Mouse (Mus musculus): Measurements from ENCODE around the gene Irf7.
"Not testable (repeated sequence)": the region's sequence is repeated elsewhere in the genome, so short reads cannot be mapped to it uniquely, and the experiment has no call there.

Irf7 gene

GRCm38 (mm10) chr7:141263640-141264039 lies 2.6 kb downstream of the Irf7 start:
- DNase-seq (ENCODE audit: low read depth, low spot score): no peak
- H3K36me3 ChIP-seq (ENCODE audit: control insufficient read depth, insufficient read depth, low read length, poor library complexity, severe bottlenecking): peaks cover 24% of the 10 kb centered on the region
- no peaks in the 10 kb centered on the region for H3K27me3 ChIP-seq (ENCODE audit: control insufficient read depth, insufficient read depth, low read length, poor library complexity, severe bottlenecking)

- no peaks in the 10 kb centered on the region for H3K27me3 ChIP-seq (ENCODE audit: control insufficient read depth, insufficient read depth, low read length, poor library complexity, severe bottlenecking)
- DNase-seq (ENCODE audit: low read depth, low spot score): no peak
- peaks cover 25% of the 10 kb centered on the region for H3K36me3 ChIP-seq (ENCODE audit: control insufficient read depth, insufficient read depth, low read length, poor library complexity, severe bottlenecking)
Measured at GRCm38 (mm10) chr7:141261480-141261879, 4.8 kb downstream of the Irf7 start.

GRCm38 (mm10) chr7:141256159-141256558 lies 10.1 kb downstream of the Irf7 start:
- no peak for DNase-seq (ENCODE audit: low read depth, low spot score)
- Histone ChIP-seq H3K27me3 (ENCODE audit: control insufficient read depth, insufficient read depth, low read length, poor library complexity, severe bottlenecking) (no peaks in the 10 kb centered on the region), H3K36me3 (ENCODE audit: control insufficient read depth, insufficient read depth, low read length, poor library complexity, severe bottlenecking) (peaks cover 32% of the 10 kb centered on the region)

- DNase-seq (ENCODE audit: low read depth, low spot score); H3K27me3 ChIP-seq (ENCODE audit: control insufficient read depth, insufficient read depth, low read length, poor library complexity, severe bottlenecking): not testable (repeated sequence)
- peaks cover 17% of the 10 kb centered on the region for H3K36me3 ChIP-seq (ENCODE audit: control insufficient read depth, insufficient read depth, low read length, poor library complexity, severe bottlenecking)
Measured at GRCm38 (mm10) chr7:141250486-141250885, 15.8 kb downstream of the Irf7 start.

GRCm38 (mm10) chr7:141231551-141231950 lies 34.7 kb downstream of the Irf7 start:
- no peak for DNase-seq (ENCODE audit: low read depth, low spot score)
- Histone ChIP-seq H3K27me3 (ENCODE audit: control insufficient read depth, insufficient read depth, low read length, poor library complexity, severe bottlenecking) (no peaks in the 10 kb centered on the region), H3K36me3 (ENCODE audit: control insufficient read depth, insufficient read depth, low read length, poor library complexity, severe bottlenecking) (peaks cover 6% of the 10 kb centered on the region)

GRCm38 (mm10) chr7:141231111-141231510 lies 35.2 kb downstream of the Irf7 start:
- no peak for DNase-seq (ENCODE audit: low read depth, low spot score)
- peaks cover 6% of the 10 kb centered on the region for H3K36me3 ChIP-seq (ENCODE audit: control insufficient read depth, insufficient read depth, low read length, poor library complexity, severe bottlenecking)
- H3K27me3 ChIP-seq (ENCODE audit: control insufficient read depth, insufficient read depth, low read length, poor library complexity, severe bottlenecking): no peaks in the 10 kb centered on the region

- H3K36me3 ChIP-seq (ENCODE audit: control insufficient read depth, insufficient read depth, low read length, poor library complexity, severe bottlenecking): peaks cover 4% of the 10 kb centered on the region
- no peak for DNase-seq (ENCODE audit: low read depth, low spot score)
- H3K27me3 ChIP-seq (ENCODE audit: control insufficient read depth, insufficient read depth, low read length, poor library complexity, severe bottlenecking): no peaks in the 10 kb centered on the region
Measured at GRCm38 (mm10) chr7:141230570-141230969, 35.7 kb downstream of the Irf7 start.

- DNase-seq (ENCODE audit: low read depth, low spot score): no peak
- no peaks in the 10 kb centered on the region for H3K27me3 ChIP-seq (ENCODE audit: control insufficient read depth, insufficient read depth, low read length, poor library complexity, severe bottlenecking)
- peaks cover 4% of the 10 kb centered on the region for H3K36me3 ChIP-seq (ENCODE audit: control insufficient read depth, insufficient read depth, low read length, poor library complexity, severe bottlenecking)
Measured at GRCm38 (mm10) chr7:141229702-141230101, 36.6 kb downstream of the Irf7 start.

- H3K27me3 ChIP-seq (ENCODE audit: control insufficient read depth, insufficient read depth, low read length, poor library complexity, severe bottlenecking): no peaks in the 10 kb centered on the region; the same call in 1 of the 2 replicates
- peaks cover 4% of the 10 kb centered on the region for H3K36me3 ChIP-seq (ENCODE audit: control insufficient read depth, insufficient read depth, low read length, poor library complexity, severe bottlenecking)
- DNase-seq (ENCODE audit: low read depth, low spot score): peak; percentile 94
Measured at GRCm38 (mm10) chr7:141228279-141229067, 37.8 kb downstream of the Irf7 start, which contains the start of gene Phrf1. Gene Phrf1, plus strand, starts transcription at chr7:141228784.

GRCm38 (mm10) chr7:141227796-141228195 lies 38.5 kb downstream of the Irf7 start:
- peaks cover under 1% of the 10 kb centered on the region for H3K36me3 ChIP-seq (ENCODE audit: control insufficient read depth, insufficient read depth, low read length, poor library complexity, severe bottlenecking)
- no peak for DNase-seq (ENCODE audit: low read depth, low spot score)
- H3K27me3 ChIP-seq (ENCODE audit: control insufficient read depth, insufficient read depth, low read length, poor library complexity, severe bottlenecking): no peaks in the 10 kb centered on the region; the same call in 1 of the 2 replicates

- peak; percentile 31 for DNase-seq (ENCODE audit: low read depth, low spot score)
- H3K27me3 ChIP-seq (ENCODE audit: control insufficient read depth, insufficient read depth, low read length, poor library complexity, severe bottlenecking): no peaks in the 10 kb centered on the region; the same call in 1 of the 2 replicates
- no peaks in the 10 kb centered on the region; the same call in 1 of the 2 replicates for H3K36me3 ChIP-seq (ENCODE audit: control insufficient read depth, insufficient read depth, low read length, poor library complexity, severe bottlenecking)
Measured at GRCm38 (mm10) chr7:141226535-141226934, 39.7 kb downstream of the Irf7 start.

GRCm38 (mm10) chr7:141222696-141223215 lies 43.5 kb downstream of the Irf7 start:
- Histone ChIP-seq H3K27me3 (ENCODE audit: control insufficient read depth, insufficient read depth, low read length, poor library complexity, severe bottlenecking) (no peaks in the 10 kb centered on the region; the same call in 1 of the 2 replicates), H3K36me3 (ENCODE audit: control insufficient read depth, insufficient read depth, low read length, poor library complexity, severe bottlenecking) (no peaks in the 10 kb centered on the region)
- no peak for DNase-seq (ENCODE audit: low read depth, low spot score)

GRCm38 (mm10) chr7:141222126-141222467 lies 44.2 kb downstream of the Irf7 start:
- Histone ChIP-seq H3K27me3 (ENCODE audit: control insufficient read depth, insufficient read depth, low read length, poor library complexity, severe bottlenecking) (no peaks in the 10 kb centered on the region; the same call in 1 of the 2 replicates), H3K36me3 (ENCODE audit: control insufficient read depth, insufficient read depth, low read length, poor library complexity, severe bottlenecking) (no peaks in the 10 kb centered on the region)
- DNase-seq (ENCODE audit: low read depth, low spot score): no peak

- Histone ChIP-seq H3K36me3 (ENCODE audit: control insufficient read depth, insufficient read depth, low read length, poor library complexity, severe bottlenecking) (no peaks in the 10 kb centered on the region), H3K27me3 (ENCODE audit: control insufficient read depth, insufficient read depth, low read length, poor library complexity, severe bottlenecking) (no peaks in the 10 kb centered on the region; the same call in 1 of the 2 replicates)
- peak; percentile 93 for DNase-seq (ENCODE audit: low read depth, low spot score)
Measured at GRCm38 (mm10) chr7:141221249-141222125, 44.8 kb downstream of the Irf7 start.

- H3K36me3 ChIP-seq (ENCODE audit: control insufficient read depth, insufficient read depth, low read length, poor library complexity, severe bottlenecking): no peaks in the 10 kb centered on the region
- no peak for DNase-seq (ENCODE audit: low read depth, low spot score)
Measured at GRCm38 (mm10) chr7:141220377-141220776, 45.9 kb downstream of the Irf7 start.

More at GRCm38 (mm10) chr7:141220377-141220776, 45.9 kb downstream of the Irf7 start:
- H3K27me3 ChIP-seq (ENCODE audit: control insufficient read depth, insufficient read depth, low read length, poor library complexity, severe bottlenecking): no peaks in the 10 kb centered on the region; the same call in 1 of the 2 replicates

Measured in splenic B cell, adult 2 months (primary cell).